Mouse (Mus musculus) gastrocnemius, postnatal 10 days (tissue): ENCODE data around the gene Dclre1a. TPM values are rescaled to one million over a fixed set of nuclear protein-coding genes. Genes with fewer than 3 reads are reported as not detected.
"Not testable (repeated sequence)": the region's sequence is repeated elsewhere in the genome, so short reads cannot be mapped to it uniquely, and the experiment has no call there.

Experiments used
- DNase-seq: peaks from one replicate; pipeline ENCODE4 v3.0.0; 2021; ENCODE audit warnings: mixed read lengths
- total RNA-seq, 2 experiments: library from RNA; stranded (reverse); gene quantifications; 2 replicates each; pipeline ENCODE4 v1.2.3; 2021

Dclre1a gene
- total RNA-seq, 2 experiments from 2014 or later, result 6.0 to 6.4 TPM

DNA sequence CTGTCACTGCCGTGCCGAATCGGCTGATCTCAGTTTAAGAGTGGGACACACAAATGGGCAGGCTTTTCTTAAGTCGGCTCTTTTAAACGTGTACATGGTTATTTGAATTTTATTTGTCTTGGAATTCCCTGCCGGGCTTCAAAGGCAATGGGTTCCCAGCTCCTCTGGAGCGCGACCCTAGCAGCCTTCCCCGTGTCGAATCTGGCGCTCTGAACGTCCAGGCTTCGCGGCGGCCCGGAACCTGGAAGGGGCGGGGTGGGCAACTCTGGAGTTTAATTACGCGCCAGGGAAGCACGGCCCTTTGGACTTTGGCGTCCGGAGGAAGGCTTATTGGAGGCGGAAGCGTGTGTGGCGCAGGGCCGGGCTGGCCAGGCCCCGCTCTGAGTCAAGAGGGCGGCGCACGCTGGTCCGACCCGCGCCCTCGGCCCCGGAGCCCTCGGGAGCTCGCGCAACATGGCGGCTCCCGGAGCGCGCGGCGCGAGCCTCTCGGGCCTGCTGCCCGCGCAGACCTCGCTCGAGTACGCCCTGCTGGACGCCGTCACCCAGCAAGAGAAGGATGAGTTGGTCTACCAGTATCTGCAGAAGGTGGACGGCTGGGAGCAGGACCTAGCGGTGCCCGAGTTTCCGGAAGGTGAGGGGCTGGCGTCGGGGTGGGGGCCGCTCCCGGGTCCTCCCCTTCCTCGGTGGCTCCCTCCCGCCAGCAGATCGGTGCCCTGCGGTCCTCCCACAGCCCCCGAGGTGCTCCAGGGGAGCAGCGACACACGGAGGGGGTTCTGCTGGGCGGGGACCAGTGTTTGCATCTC is 409 bp upstream of the Dclre1a start, which contains the start of gene Nhlrc2:
Gene Nhlrc2 (plus strand): TSS at position 32 of the 803 bp plus-strand sequence.
- DNase-seq, result peak; percentile 84

DNA sequence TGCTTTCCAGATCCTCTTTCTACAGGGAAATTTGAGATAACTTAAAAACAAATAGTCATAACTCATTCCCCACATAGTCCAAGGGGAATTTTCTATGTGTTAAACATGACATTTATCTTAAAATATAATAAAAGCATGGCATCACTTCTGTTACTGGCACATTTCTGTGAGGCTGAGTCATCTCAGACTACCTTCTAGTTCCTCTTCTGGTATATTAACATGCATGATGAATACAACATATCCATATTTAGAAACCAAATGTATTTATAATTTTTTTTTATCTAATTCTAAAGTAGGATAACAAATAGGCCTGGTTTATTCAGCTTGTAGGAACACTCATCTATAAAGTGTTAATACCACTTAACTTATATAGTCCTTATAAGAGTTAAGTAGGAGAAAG is 2.0 kb downstream of the Dclre1a start:
- no peak for DNase-seq

DNA sequence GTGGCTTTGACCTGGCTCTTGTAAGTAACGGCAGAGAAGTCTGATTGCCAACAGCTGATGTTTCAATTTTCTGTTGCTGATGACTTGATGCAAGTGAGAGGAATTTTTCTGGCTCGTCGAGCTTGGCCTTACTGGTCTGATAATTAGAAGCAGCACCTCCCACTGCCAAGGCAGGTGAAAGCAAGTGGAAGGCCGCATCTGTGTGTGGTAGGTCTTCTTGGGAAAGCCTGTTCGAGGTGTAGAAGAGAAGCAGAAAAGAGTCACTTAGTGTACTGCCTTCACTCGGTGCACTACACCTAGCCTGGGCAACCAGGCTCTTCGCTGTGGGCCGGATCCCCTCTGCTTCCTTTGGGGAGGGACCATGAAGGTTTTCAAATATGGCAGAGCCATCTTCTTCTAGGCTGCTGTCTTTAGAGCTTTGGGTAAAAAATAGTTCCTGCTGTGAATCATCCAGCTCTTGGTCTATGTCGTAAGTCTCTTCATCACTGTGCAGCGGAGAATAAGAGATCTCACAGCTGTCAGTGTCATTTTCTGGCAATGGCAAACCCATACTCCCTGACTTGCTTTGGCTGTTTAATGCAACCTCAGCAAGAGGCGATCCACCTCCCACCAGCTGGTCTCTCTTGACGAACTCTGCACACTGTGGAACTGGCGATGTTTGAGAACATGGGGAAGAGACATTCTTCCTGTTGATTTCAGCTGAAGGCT is 3.2 kb downstream of the Dclre1a start:
- DNase-seq, result no peak

DNA sequence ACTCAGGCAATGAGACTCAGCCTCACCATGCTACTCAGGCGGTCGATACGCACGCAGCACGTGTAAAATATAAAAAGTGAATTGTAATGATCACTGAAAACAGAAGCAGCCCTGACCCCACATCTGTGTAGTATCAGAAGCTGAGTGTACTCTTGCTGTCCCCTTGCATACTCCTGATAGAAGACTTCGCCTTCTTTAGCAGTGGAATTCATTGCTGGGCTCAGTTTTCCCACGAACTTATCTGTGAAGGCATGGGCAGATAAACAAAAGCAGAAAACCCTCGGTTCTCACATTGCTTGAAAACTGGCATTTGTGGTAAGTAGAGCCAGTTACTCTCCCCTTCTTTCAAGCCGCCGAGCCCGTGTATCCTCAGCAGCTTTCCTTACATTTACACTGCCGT is 4.7 kb downstream of the Dclre1a start:
- no peak for DNase-seq

DNA sequence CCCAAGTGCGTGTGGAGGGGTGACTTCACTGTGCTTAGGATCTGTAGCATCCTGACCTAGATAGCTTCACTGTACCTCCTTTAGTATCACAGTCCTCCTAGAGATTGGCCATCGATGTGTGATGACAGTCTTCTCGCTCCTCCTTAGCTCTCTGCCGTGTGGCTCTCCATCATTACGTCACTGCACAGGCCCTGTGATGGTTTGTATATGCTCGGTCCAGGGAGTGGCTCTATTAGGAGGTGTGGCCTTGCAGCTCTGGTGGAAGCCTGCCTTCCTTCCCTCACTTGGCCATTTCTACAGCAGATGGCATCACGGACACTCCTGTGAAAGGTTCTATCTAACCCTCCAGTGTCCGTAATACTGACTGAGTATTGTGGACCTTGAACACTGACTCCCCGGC is 12.3 kb downstream of the Dclre1a start:
- DNase-seq, result no peak

DNA sequence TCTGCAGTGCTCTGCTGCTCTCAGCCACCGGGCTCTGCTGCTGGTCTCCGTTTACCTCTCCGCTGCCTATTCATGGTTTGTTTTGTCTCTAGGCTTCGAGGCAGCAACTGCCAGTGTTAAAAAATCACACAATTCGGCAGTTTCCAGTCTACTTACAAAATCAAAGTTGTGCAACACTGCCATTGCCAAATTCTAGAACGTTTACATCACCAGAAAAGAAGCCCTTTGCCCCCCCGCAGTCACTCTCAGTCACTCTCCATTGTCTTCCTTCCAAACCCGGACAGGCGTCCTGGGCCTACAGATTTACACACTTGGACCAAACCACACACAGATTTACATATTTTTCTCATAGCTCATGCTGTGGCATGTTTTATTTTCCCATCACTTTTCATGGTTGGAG is 13.0 kb downstream of the Dclre1a start:
- DNase-seq, result no peak

DNA sequence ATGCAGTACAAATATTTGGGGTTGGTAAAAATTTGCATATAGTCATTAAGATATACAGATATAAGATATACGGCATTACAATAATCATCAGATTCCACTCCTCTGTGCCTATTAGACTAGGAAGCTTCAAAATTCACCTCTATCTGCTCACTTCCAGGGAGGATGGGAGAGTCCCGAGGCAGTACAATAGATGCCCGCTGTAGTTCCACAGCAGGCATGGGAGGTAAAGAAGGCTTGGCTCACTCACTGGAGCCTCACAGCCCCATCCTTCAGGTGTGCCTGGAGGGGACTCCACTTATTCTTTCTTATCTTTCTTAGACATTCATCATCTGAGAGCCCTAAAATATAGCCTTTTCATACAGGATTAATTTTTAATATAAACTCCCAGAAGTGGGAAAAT is 13.7 kb downstream of the Dclre1a start:
- DNase-seq, result no peak

DNA sequence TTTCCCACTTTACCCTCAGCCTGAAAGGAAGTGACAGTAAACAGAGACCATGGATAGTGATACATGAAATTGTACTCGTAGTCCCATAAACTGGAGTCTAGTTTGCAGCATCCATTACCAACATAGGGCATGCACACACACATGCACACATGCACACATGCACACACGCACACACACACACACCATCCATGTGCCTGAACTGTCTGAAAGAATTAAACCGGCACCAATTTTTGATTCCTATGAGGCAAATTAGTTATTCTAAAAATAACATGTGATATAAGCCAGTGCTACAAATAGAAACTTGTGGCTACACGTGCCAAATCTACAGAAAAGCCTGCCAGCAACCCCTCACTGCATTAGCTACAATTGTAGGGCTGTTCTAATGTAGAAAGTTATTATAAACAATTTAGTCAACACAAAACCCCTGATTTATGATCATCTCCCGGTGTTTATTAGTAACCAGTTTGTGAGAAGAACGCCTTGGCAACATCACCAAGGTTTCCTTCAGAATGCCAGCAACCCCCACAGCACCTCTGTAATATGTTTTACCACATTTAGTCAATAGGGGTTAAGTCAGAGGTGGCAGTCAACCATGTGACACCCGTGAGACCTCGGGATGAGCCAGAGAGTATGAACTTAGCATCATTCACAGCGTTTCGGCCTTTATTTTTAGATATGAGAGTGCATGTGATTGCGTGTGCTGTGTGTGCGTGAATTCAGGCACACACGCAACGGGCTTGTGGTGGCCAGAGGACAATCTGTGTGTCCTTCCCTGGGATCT is 14.5 kb downstream of the Dclre1a start:
- DNase-seq, result no peak

DNA sequence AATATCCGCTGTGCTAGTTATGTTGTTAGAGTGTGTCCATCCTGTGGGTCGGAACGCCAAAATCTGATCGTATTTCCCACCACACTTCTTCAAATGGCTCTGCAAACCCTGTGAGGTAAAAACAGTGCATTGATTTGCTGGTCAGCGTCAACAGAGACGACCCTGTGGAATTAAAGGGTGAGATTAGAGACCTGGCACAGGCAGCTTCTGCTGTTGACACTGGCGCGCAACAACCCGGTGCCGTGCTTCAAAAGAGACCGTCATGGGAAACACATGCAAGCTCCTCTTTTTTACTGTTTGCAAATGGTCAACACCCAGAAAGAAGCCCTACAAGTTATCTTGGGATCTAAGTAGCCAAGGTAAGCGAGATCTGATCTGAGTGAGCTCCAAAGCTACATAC is 16.8 kb downstream of the Dclre1a start:
- DNase-seq, result no peak

DNA sequence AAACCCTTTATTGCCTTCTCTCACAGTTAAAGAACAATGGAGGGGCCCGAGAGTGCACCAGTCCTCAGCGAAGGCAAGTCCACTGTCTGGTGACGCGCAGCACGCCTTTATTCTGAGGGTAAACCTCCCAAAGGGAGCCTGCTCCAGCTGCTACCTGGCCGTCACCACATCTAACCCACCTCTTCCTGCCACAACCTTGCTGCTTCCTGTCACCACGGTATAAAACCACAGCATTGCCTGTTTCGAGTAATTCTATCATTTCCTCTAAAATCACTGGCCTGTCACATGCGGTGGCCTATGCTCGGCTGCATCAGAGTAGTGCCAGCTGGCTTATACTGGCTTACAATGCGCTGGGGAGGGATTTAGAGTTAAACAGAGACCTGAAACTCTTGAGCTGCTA is 17.5 kb downstream of the Dclre1a start:
- DNase-seq, result not testable (repeated sequence)

DNA sequence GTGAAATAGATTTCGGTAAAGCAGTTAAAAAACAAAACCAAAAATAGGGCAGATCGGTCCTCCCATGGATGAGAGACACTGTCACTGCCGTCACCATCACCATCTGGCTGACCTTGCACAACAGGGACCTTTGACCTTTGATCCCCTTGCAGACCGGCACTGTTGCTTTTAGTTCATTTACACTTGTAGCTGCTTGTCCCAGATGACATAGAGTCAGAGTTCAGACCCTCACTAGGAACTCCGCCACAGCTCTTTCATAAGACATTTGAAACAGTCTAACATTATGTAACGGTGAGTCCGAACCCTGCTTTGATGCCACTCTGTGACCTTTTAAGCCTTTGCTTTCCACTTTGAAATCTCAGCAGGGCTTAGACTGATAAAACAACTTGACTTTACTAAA is 28.6 kb downstream of the Dclre1a start:
- DNase-seq, result not testable (repeated sequence)

DNA sequence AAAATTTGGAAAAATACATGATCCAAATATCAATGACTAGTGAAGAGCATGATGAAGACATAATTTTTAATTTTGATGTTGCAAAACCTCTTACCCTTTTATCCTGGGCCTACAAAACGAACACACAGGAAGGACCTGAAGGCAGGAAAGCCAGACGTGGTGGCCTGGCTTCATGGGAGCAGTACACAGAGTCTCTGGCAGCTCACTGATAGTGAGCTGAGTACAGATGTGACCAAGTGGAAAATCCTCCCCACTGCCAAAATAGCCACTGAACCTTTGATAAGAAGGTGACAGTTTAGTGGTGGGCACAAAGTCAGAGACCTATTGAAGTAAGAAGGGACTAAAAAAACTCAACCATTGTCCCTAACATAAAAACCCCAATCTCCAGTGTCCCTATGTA is 34.5 kb downstream of the Dclre1a start:
- not testable (repeated sequence) for DNase-seq

DNA sequence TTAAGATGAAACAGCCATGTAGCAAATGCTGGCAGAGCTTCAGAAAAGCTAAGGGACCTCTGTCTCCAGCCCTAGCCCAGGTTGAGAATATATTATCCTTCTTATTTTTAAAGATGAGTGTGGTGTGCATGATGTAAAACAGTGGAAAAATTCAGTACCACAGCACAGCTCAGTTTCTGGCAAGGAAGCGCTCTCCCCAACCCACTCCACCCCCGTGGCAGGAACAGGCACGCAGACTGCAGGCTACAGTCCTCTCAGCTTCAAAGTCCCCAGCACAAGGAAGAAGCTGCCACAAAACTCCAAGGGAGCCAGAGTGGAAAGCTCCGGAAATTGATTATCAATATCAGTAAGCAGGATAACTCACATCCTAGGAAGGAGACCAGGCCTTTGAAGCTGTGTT is 36.8 kb downstream of the Dclre1a start:
- DNase-seq, result not testable (repeated sequence)

DNA sequence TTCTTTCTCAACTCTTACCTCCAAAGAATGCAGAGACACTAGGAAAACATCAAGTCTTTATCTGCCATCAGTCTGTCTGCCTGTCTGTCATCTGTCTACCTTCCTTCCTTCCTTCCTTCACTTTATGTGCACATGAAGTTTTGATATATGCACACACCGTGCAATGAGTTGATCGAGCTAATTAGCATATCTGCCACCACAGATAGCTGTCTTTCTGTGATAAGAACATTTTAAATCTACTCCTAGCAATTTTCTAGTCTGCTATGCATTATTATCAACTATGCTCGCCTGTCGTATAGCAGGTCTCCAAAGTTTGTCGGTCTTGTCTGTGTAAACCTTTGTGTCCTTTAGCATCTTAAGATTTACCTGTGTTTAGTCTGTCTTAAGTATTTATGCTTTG is 44.5 kb downstream of the Dclre1a start:
- DNase-seq, result not testable (repeated sequence)

DNA sequence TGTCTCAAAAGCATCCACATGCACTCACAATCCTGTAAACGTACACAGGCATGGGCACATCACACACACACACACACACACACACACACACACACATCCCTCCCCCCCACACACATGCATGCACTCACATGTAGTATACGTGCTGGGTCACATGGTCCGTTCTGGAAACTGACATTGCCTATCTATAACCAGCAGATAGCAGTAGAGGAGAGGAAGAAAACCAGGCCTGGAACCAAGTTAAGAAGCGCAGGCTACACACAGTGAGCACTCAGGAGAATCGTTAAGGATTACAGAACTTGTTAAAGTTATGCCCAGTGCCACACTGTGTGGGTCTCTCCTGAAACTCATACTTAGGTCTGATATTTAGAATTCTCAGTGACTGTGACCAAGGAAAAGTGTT is 45.0 kb downstream of the Dclre1a start:
- not testable (repeated sequence) for DNase-seq

DNA sequence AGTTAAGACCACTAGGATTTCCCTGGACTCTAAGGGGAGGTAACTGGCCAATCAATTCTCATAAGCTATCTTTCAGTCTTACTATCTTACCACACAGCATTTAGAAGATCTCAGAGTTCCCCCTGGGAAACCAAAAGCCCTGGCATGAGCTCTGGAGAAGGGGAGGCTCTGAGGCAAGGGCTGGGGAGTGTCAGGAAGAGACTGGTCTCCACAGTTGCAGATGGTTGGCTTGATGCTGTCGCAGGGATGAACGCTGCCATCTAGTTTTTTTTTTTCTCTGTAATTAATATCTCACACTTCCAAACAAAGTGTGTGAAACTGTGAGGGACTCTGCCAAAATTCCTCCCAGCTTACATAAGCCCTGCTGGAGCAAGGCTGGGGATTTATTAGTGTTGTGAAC is 53.9 kb downstream of the Dclre1a start:
- not testable (repeated sequence) for DNase-seq

DNA sequence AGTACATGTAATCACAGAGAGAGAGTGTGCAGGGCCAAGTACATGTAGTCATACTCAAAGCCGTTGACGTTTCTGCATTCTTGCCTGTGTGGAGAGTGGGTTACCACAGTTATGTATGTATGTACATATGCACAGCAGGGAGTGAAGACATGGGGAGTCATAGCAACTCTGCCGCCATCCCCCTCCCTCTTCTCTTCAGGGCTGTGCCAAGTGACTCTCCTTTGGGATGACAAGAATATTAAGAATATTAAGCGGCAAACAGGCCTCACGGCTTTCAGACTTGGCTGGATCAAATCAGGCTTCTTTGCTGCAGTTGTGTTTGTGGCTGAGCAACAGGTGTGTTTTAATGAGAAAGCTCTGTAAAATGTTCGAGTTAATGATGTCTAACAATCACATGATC is 58.4 kb downstream of the Dclre1a start:
- no peak for DNase-seq

DNA sequence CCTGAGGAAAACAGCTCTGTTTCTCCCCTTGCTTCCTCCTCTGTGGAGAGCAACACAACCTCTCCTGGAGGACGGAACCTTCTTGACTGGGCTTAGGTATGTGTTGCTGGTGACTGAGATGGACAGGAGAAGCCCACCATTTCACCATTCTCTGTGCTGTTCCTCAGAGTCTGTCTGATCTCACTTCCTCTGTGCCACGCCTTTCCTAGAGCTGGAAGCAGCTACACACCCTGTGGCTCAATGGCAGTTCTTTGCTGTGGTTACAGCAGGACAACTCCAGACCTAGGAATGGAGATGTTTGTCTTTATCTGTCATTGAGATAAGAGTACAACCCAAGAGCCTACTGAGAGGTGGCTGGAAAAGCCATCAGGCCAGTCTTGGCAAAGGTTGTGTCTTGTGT is 60.7 kb downstream of the Dclre1a start:
- DNase-seq, result no peak

DNA sequence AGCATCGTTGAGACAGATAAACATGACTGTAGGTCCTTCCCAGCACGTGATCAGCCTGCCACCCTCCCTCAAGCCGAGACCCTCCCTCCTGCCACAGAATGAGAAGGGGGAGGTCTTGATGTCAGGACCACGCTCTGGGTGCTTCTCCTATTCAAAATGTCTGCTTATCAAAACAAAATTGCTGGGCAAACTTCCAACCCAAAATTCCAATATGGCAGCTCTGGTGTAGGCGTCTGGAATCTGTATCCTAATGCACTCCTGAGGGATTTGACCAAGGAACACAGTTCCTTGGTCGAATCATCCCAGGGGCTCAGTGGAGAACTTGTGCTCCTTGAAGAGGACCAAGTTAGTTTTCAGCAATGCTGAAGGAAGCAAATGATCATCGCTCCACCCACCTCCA is 61.1 kb downstream of the Dclre1a start:
- DNase-seq, result no peak

DNA sequence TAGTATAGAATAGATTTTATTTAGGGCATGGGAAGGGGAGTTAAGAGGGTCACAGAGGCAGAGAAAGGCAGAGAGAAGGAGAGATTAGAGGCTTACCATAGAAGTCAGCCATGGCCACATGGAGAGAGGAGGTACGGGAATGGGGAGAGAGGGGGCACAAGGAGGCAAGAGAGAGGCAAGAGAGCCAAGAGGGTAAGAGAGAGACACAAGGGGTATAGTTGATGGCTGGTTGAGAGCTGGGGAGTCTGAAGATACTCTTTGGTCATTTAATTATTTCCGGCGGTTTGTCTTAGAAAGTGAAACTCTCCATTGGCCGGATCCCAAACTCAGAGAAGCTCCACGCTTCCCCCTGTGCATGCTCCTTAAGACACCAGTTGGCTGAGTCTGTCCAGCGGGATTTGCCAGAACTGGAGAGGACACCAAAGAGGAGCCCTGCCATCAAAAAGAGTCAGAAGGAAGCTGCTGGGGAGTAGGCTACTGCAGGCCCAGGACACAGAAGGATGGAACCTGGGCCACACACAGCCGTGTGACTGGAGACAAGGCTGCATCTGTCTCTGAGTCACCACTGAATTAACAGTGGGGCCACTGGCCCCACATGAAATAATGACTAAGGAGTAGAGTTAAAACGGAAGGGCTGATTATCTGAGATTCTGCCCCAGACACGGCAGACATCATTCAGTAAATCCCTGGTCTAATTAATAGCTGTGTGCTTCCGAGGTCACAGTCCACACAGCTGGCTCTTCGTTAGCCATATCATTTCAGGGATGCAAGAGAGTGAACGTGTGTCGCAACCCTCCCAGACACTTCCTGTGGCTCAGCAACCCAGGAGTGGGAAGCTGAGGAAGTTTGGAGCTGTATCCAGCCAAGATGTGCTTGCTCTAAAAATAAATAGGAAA is 62.4 kb downstream of the Dclre1a start:
- DNase-seq, result peak; percentile 15

DNA sequence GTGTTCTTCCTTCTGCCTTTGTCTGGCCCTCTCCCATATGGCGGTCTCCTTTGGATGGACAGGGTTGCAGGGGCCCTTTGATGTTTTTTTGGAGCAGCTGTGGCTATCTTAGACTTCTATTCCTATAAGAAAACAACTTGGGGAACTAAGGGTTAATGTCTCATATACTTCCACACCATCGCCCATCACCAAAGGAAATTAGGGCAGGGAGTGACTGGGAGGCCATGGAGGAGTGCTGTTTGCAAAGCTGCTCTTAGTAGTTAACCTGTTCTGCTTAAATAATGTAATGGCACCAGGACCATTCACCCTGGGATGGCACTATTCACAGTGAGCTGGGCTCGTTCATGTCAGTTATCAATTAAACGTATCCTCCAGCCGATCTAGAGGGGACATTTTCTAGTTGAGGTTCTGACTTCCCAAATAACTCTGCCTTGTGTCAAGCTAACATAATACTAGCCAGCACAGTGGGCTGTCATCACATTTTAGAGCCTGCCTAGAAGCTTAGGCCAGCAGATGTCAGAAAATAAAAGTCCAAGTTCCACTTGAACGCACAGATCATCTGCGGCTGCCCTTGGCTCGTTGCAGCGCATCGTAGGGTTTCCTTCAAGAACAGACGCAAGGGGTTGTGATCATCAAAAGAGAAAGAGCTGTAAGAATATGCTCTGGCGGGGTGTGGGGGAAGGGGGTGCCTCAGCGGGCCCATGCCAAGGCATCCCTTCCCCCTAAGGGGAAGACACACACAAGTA is 63.2 kb downstream of the Dclre1a start:
- no peak for DNase-seq
